Mouse (Mus musculus) adrenal gland, adult (tissue): ENCODE measurements at regions not wholly inside any gene's neighbourhood (a gene's known extent, or its start where the extent isn't known, plus 50 kb on each side); places are given as distances from the start of the nearest gene placed in this dataset.
A peak's percentile ranks its signal among the peaks of the same experiment; 100 is the strongest.
"Not testable (repeated sequence)": the region's sequence is repeated elsewhere in the genome, so short reads cannot be mapped to it uniquely, and the experiment has no call there.

ENCODE experiments used
- DNase-seq, 2 experiments: peaks; one replicate each; pipeline ENCODE4 v3.0.0; 2022 to 2023; ENCODE audit warnings: low spot score in 1 of 2; ENCODE audit not compliant: inconsistent age in 2 of 2

DNA sequence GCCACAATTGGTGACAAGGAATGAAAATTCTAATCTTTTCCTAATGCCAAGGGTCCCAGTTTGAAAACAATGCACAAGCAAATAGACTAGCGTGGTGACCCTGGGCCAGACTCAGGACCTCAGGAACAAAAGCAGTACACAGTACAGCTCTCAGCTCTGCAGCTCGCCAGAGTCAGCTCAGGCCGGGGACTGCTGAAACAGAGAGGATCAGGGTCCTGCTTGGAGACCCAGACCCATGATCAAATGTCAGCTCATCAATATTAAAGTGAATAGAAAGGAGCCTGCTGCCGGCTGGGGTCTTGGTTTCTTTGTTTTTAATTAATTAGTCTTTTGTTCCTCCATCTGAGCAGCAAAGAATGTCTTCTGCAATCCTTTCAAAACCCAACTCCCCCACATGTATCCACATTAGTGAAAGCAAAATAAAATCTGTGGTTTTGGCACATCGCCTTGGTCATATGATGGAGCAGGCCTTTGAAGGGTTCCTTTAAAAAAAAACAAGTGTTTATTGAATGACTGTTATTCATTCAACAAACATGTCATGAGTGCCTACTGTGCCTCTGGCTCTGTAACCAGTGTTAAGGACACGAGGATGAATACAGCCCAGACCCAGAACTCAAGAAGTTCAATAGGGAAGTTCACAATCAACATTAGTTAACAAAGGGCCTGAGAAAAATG is 154.4 kb downstream of the Nuak1 start:
- DNase-seq: peak in 1 of 2 experiments; percentile 16

DNA sequence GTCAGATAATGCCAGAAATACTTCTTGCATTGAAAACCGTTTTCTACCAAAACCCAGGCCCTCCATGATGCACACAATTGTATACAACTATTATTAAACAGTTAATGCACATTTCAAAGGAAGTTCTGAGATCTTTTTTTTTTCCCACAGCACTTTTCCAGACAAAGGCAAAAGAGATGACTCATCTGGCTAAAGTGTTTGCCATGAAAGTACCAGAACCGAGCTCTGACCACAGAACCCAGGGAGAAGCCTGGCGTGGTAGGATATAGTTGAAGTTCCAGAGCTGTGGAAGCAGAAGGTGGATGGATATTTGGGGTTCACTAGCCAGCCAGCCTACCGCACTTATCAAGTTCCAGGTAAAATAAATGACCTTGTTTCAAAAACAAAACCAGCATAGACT is 146.0 kb downstream of the Nuak1 start:
- DNase-seq: no peak

DNA sequence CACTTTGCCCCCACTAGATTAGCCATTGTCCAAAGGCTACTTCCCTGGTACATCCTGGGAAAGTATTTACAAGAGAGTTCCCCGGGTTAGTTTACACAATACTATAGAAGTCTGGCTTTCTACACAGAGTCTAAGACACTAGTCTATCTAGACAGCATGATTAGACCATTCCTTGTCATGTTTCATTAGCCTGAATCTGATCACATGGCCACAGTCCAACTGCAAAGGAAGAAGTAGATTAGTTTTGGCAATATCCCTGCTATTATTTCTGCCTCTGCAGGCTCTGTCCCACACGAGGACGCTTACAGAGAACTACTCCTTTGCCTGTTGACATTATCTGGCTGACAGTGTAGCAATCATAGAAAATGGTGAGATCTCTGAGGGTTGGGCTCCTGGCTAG is 144.2 kb downstream of the Nuak1 start:
- no peak for DNase-seq

DNA sequence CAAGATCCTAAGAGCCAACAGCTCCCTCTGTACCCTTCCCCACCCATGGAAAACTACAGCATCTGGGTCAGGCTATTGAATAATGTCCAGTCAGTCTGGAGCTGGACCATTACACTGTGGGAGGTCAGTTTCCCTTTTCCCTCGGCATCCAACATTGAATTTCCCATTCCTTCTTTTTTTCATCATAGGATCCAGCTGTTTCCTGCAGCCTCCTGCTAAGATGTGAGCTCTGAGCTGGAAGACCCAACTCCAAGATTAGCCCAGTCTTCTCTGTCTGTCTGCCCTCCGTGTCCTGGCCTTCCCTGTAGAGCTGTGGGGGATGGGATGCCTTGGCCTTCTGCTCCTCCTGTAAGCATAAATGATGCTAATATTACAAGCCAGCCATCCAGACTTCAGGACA is 138.8 kb downstream of the Nuak1 start:
- DNase-seq: no peak

DNA sequence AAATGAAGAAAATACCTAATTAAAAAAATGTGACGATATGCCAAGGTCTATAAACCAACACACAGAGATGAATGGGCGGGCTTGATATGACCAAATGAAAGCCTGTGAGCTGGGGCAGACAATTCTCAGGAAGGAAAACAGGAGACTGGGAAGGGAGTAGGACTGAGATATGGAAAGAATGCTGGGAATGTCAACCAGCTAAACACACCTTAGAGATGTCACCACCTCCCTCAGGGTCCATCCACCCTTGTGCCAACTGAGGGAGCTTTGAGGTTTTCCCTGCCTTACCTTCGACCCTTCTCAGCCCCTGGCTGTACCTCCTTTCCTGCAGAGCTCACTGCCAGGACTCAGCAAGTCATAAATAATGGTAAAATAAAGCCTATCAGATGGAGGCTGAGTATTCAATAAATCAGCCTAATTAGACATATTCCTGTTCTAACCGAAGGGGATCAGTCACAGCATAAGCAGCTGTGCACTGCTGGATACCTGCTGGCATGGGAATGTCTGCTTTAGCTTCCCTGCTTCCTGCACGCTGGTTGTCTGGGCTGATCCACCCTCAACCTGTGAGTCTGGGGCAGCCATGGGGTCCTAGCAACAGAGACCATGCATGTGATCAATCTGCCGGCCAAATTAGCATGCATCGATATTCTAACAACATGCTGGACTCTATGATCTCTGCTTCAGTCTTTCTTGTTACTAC is 137.4 kb downstream of the Nuak1 start:
- DNase-seq: no peak

DNA sequence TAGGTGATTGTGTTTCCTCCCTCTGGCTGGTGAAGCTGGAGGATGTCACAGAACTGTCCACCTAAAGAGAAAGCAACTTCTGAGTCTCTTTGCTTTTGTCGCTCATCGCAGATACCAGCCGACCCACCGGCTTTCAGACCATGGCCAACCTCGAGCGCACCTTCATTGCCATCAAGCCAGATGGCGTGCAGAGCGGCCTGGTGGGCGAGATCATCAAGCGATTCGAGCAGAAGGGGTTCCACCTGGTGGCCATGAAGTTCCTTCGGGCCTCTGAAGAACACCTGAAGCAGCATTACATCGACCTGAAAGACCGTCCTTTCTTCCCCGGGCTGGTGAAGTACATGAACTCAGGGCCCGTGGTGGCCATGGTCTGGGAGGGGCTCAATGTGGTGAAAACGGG is 131.7 kb downstream of the Nuak1 start:
- DNase-seq: not testable (repeated sequence)

DNA sequence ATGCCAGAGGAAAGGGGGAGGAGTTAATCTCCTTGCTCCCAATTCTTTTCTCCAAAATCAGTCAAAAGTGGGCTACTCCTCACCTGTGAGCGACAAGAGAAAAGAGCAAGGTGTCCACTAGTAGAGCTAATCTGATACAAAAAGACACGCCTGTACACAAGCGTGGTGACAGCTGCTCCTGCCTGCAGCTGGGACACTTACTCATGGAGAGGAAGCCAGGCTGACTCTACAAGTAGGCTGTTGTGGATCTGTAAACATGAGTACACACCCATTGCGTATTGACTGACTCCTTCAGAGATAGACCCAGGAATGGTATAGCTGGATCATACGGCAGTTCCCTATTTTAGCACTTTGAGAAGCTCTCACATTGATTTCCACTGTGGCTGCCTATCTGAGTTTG is 129.7 kb downstream of the Nuak1 start:
- no peak for DNase-seq

DNA sequence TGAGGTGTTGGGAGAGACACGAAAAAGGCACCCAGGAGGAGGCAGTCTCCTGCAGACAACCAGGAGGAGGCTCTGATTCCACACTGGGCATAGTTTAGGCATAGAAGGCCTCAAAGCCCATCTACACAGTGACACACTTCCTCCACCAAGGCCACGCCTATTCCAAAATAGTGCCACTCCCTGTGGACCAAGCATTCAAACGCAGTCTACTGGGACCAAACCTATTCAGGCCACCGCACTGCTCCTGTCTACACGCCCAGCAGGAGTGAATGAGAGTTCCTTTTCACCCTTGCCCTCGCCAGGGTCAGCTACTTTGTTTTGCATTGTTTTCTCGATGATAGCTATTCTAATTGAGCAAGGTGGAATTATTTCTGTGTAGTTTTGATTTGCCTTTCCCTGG is 127.7 kb downstream of the Nuak1 start:
- DNase-seq: no peak

DNA sequence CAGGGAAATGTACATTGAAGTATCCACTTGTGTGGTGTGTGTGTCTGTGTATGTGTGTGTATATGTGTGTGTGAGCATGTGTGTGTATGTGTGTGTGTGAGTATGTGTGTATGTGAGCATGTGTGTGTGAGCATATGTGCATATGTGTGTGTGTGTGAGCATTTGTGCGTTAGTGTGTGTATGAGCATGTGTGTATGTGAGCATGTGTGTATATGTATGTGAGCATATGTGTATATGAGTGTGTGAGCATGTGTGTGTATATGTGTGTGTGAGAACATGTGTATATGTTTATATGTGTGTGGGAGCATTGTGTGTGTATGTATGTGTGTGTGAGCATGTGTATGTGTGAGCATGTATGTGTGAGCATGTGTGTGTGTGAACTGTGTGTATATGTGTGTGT is 123.5 kb downstream of the Nuak1 start:
- DNase-seq: no peak

DNA sequence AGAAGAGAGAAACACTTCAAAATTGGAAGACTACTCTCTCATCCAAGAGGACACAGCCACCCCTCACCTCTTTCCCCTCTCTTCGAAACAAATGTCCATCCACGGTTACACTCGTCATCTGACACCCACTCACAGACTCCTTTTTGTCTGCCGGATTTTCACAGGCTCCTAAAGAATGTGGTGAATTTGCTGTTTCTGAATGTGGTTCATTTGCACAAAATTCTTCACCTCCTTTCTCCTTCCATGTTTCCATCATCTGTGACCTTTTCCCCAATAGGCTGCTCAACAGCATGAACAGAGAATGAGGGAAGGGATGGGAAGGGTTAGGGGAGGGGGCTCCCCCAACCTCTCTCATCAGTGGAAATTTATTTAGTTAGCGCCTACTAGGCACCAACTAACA is 122.4 kb downstream of the Nuak1 start:
- DNase-seq: no peak
